15 mouse cellular contexts compared by ENCODE assay signal in the genomic region with DNA sequence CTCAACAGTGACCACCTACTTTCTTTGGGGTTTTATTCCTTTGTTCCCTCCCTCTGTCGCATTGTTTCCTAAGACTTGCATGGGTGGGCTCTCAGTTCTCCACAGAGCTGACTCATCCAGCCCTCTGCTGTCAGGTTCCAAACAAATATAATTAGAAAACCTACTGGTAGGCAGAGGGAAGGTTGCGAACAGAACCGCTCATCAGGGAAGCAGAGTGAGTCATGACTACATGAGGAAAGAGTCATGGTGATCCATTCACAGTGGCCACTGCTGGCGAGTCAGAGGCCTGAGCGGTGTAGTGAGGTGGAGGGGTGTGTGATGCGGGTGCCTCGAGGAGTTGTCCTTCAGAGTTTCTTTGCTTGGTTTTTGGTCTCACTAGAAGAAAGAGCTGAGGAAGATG.
DNase-seq lines count a peak whose midpoint lies in the region; ATAC-seq lines count a peak whose summit lies in the region.
"Had no signal": no experiment of that assay in that cellular context is flagged by ENCODE, and none has a peak within 500 bp of the region (broad histone marks: within the 10 kb centered on the region; RNA-seq: fewer than 3 reads in every experiment).

No protein-coding gene starts in this region.

- peaks cover 55% of the 10 kb centered on the region for H3K36me3 ChIP-seq in hindbrain, embryonic 13.5 days

- H3K9ac ChIP-seq in hindbrain, embryonic 13.5 days = no peak overlapping the region
- H3K9ac ChIP-seq: limb, embryonic 13.5 days; stomach, embryonic 15.5 days had no signal

- no peak overlapping the region for H3K4me2 ChIP-seq in hindbrain, embryonic 13.5 days
- H3K4me2 ChIP-seq: limb, embryonic 13.5 days; stomach, embryonic 15.5 days had no signal

- no peak for DNase-seq in frontal cortex, postnatal 10 days (ENCODE audit: low spot score in 2 of 2)
- peak; percentile 55 to 62 for DNase-seq in right cerebral cortex, adult 2 months (ENCODE audit: low spot score in 2 of 2)
- no peak for DNase-seq in right cerebral cortex, postnatal 14 days
- DNase-seq in frontal cortex, adult 2 months (ENCODE audit: extremely low spot score in 1 of 2, low spot score in 1 of 2) = peak; percentile 28 to 60
- peak; percentile 47 to 51 for DNase-seq in right cerebral cortex, postnatal 36 days (ENCODE audit: low spot score in 2 of 2)
- no peak for DNase-seq in lung, postnatal 36 days
- DNase-seq: cerebellum, adult 18-20 months; kidney, postnatal 10 days; lung, adult 18-20 months; thymus, postnatal 14 days had no signal

- H3K9me3 ChIP-seq in hindbrain, embryonic 13.5 days = no peaks in the 10 kb centered on the region
- H3K9me3 ChIP-seq: limb, embryonic 13.5 days; stomach, embryonic 15.5 days had no signal

- no peaks in the 10 kb centered on the region for H3K4me1 ChIP-seq in hindbrain, embryonic 13.5 days (replicated peaks)
- H3K4me1 ChIP-seq: limb, embryonic 13.5 days; stomach, embryonic 15.5 days had no signal

- no peak overlapping the region for H3K27ac ChIP-seq in hindbrain, embryonic 13.5 days
- H3K27ac ChIP-seq: limb, embryonic 13.5 days; stomach, embryonic 15.5 days had no signal

- no peaks in the 10 kb centered on the region for H3K27me3 ChIP-seq in hindbrain, embryonic 13.5 days
- H3K27me3 ChIP-seq: limb, embryonic 13.5 days; stomach, embryonic 15.5 days had no signal

- ATAC-seq in frontal cortex, adult (ENCODE audit: low TSS enrichment) = peak; percentile 98
- no peak for ATAC-seq in hindbrain, embryonic 13.5 days (ENCODE audit: low FRiP score)
- ATAC-seq: intestine, embryonic 16.5 days had no signal

- WGBS in hindbrain, embryonic 13.5 days = 94% methylated on average over 7 of the region's 7 CpGs

- H3K4me3 ChIP-seq in hindbrain, embryonic 13.5 days = no peak overlapping the region
- H3K4me3 ChIP-seq: limb, embryonic 13.5 days; stomach, embryonic 15.5 days had no signal

Comparison
In these comparisons a context has a peak if more than half of its experiments do, and no peak if none do; other contexts are left out.
1. DNase-seq: peak in right cerebral cortex, adult 2 months (2 of 2), frontal cortex, adult 2 months (2 of 2) and right cerebral cortex, postnatal 36 days (2 of 2); none in frontal cortex, postnatal 10 days (0 of 2), right cerebral cortex, postnatal 14 days (single experiment) and lung, postnatal 36 days (single experiment).